Mouse (Mus musculus) lung, adult 2 months (tissue): ENCODE data around the gene 1600002K03Rik.

Experiments used
- CTCF ChIP-seq: fragments of 200-500 bp; IDR thresholded peaks from 2 replicates; pipeline ENCODE4 v1.5.1; 2011; ENCODE audit warnings: mild to moderate bottlenecking, low read length, control low read depth; ENCODE audit not compliant: insufficient read depth
- POLR2A ChIP-seq: fragments of 200-500 bp; IDR thresholded peaks from 2 replicates; pipeline ENCODE4 v1.6.1; 2011; ENCODE audit warnings: low read depth, mild to moderate bottlenecking, control low read depth, low read length, borderline replicate concordance; ENCODE audit errors: extremely low read depth

DNA sequence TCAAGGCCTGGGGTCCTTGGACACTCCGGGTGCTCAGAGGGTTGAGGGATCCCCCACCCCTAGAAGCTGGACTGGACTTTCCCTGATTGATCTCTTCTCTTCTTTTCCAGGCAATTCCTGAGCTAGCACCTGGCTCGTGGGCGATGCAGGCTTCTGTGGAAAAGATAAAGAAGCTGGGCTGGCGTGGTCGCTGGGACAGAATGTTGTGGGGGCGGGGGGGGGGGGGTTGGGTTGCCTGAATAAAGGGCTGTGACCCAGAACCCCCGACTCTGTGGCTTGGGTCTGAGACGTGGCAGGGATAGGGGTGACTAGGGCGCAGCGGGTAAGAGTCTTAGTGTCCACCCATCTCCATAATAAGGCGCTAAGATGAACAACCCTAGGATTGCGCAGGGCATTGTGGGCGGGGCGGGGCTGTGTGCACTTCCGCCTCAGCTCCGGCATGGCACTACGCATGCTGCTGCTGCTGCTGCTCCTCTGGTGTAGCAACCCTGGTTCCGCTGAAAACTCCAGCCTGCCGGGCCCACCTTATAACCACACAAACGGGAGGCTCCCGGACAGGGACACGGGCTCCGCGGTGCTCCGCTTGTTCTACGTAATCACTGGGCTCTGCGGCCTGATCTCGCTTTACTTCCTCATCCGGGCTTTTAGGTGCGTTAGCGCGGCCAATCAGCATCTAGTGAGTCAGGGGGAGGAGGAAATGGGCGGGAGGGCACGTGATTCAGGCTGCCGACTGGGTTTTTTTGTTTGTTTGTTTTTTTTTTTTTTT, at the start of gene 1600002K03Rik:
- no peak for TF ChIP-seq CTCF
- TF ChIP-seq POLR2A: peak; percentile 83; the same call in 1 of the 2 replicates
